Mouse (Mus musculus): ENCODE measurements around the gene Mbd6. TPM values are rescaled to one million over a fixed set of nuclear protein-coding genes. Genes with fewer than 3 reads are reported as not detected.

Gene Mbd6
- polyA plus RNA-seq, 1 experiment from 2014 or later, result 9.9 TPM

DNA sequence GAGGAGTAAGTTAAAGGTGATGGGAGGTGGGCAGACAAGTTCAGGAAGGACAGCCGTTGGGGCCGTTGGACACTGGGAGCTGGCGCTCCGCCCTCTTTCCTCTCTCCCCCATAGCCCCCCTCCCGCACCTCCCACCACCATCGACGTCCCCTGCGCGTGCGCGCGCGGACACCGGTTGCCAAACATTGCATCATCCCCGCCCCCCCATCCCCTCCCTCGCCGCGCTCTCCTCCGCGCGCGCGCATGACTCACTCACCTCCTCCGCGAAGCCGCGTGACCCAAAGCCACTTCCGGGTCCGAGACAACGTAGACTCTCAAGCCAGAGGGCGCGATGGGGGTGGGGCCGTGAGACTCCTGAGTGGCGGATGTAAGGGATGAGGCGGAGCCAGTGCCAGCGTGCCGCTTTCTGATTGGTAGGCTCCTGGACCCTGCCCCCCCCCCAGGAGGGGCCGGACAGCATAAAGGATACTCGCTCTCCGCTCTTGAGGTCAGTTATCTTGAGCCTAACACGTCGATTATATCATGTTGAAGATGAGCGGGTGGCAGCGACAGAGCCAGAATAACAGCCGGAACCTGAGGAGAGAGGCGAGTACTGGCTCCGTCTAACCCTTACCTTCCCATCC lies 1.6 kb upstream of the Mbd6 start:
- Histone ChIP-seq H3K4me3 (ENCODE audit: low read length) (peak overlapping the region; percentile 75), H3K9ac (ENCODE audit: low read depth, low read length) (peak overlapping the region; percentile 85), H3K27me3 (replicated peaks; ENCODE audit: control insufficient read depth, insufficient read depth, low read length) (no peaks in the 10 kb centered on the region), H3K4me1 (ENCODE audit: control insufficient read depth, insufficient read depth, low read length) (peaks cover 46% of the 10 kb centered on the region), H3K4me2 (ENCODE audit: low read depth, low read length) (peak overlapping the region; percentile 72), H3K36me3 (ENCODE audit: control insufficient read depth, insufficient read depth, low read length) (peaks cover 23% of the 10 kb centered on the region), H3K27ac (ENCODE audit: low read length) (peak overlapping the region; percentile 99), H3K9me3 (ENCODE audit: control insufficient read depth, low read length) (no peaks in the 10 kb centered on the region)
- peak; percentile 86 for ATAC-seq
- 0% methylated on average over 43 of the region's 47 CpGs for WGBS

DNA sequence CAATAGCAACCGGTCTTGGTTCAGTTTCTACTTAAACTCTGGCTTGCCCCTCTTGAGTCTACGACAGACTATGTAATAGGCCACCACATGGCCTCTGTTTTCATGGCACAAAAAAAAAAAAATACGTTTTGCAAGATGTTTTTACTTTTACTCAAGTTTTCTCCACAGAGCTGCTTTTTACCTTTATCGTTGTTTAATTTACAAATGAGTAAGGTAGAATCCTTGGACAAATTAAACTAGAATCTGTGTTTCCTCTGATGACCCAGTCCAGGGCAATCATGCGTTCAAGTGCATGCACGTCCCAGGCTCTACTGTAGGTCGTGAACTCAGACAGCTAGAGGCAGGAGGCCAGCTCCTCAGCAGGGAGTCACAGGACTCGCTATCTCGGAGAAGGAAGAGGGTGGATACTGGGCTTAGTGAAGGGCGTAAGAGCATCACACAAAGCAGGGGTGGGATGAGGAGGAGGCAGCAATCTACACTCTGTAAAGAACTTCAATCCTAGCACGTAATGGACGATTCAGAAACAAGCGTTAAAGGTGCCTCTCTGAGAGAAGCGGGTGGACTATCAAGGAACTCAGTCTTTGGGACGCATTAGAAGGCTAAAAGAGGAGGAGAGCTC lies 864 bp upstream of the Mbd6 start:
- peak overlapping the region; percentile 99 for H3K27ac ChIP-seq (ENCODE audit: low read length)
- ATAC-seq, result peak; percentile 31
- H3K4me1 ChIP-seq (ENCODE audit: control insufficient read depth, insufficient read depth, low read length), result peaks cover 49% of the 10 kb centered on the region
- peak overlapping the region; percentile 85 for H3K9ac ChIP-seq (ENCODE audit: low read depth, low read length)
- H3K9me3 ChIP-seq (ENCODE audit: control insufficient read depth, low read length), result no peaks in the 10 kb centered on the region
- peaks cover 24% of the 10 kb centered on the region for H3K36me3 ChIP-seq (ENCODE audit: control insufficient read depth, insufficient read depth, low read length)
- no peaks in the 10 kb centered on the region for H3K27me3 ChIP-seq (replicated peaks; ENCODE audit: control insufficient read depth, insufficient read depth, low read length)
- under 1% methylated on average over 15 of the region's 15 CpGs for WGBS
- peak overlapping the region; percentile 71 for H3K4me2 ChIP-seq (ENCODE audit: low read depth, low read length)
- peak overlapping the region; percentile 75 for H3K4me3 ChIP-seq (ENCODE audit: low read length)

DNA sequence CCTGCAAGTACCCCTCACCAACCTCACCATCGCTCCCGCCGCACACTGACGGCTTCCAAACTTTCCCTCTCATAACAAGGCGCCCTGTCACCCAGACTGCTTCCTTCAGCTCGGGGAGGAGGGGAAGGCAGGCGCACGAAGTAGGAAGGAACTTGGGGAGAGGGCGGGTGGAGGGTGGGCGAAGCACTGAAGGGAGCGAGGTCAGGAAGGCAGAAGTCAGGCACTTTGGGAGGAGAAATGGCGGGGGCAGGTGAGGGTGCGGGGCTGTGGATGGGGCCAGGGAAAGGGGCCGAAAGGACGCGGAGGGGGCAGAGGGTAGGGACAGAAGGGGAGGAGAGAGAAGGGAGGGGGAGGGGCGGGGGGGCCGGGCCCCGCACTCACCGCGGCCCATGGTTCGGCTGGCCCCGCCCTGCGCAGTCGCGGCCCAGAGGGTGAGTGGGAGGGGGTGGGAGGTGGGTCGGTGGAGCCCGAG lies 454 bp downstream of the Mbd6 start:
- Histone ChIP-seq H3K27ac (ENCODE audit: low read length) (peak overlapping the region; percentile 99), H3K27me3 (replicated peaks; ENCODE audit: control insufficient read depth, insufficient read depth, low read length) (no peaks in the 10 kb centered on the region), H3K4me3 (ENCODE audit: low read length) (peak overlapping the region; percentile 75), H3K9ac (ENCODE audit: low read depth, low read length) (peak overlapping the region; percentile 85), H3K9me3 (ENCODE audit: control insufficient read depth, low read length) (no peaks in the 10 kb centered on the region), H3K4me1 (ENCODE audit: control insufficient read depth, insufficient read depth, low read length) (peaks cover 49% of the 10 kb centered on the region), H3K4me2 (ENCODE audit: low read depth, low read length) (peak overlapping the region; percentile 71), H3K36me3 (ENCODE audit: control insufficient read depth, insufficient read depth, low read length) (peaks cover 23% of the 10 kb centered on the region)
- ATAC-seq, result no peak; the same call in 1 of the 2 replicates
- 0% methylated on average over 21 of the region's 28 CpGs for WGBS

DNA sequence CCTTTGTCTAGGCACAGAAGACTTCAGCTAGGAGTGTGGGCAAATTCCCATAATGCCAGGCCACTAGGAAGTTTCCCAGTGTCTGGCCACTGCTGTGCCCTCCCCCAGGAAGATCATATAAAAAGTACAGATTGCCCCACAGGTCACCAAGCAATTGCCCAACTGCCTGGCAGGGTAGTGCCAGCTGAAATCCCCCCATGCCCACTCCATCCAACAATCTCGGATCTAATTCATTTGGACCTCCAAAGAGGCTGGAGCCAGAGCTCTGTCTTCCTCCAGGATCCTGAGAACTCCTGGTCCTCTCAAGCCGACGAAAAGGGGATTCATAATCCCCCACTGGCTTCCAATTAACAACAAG lies 903 bp downstream of the Mbd6 start:
- WGBS, result 0% methylated on average over 3 of the region's 3 CpGs
- Histone ChIP-seq H3K9ac (ENCODE audit: low read depth, low read length) (peak overlapping the region; percentile 85), H3K27ac (ENCODE audit: low read length) (peak overlapping the region; percentile 99), H3K27me3 (replicated peaks; ENCODE audit: control insufficient read depth, insufficient read depth, low read length) (no peaks in the 10 kb centered on the region), H3K9me3 (ENCODE audit: control insufficient read depth, low read length) (no peaks in the 10 kb centered on the region), H3K36me3 (ENCODE audit: control insufficient read depth, insufficient read depth, low read length) (peaks cover 26% of the 10 kb centered on the region), H3K4me2 (ENCODE audit: low read depth, low read length) (peak overlapping the region; percentile 71), H3K4me3 (ENCODE audit: low read length) (peak overlapping the region; percentile 75), H3K4me1 (ENCODE audit: control insufficient read depth, insufficient read depth, low read length) (peaks cover 45% of the 10 kb centered on the region)
- ATAC-seq, result no peak

DNA sequence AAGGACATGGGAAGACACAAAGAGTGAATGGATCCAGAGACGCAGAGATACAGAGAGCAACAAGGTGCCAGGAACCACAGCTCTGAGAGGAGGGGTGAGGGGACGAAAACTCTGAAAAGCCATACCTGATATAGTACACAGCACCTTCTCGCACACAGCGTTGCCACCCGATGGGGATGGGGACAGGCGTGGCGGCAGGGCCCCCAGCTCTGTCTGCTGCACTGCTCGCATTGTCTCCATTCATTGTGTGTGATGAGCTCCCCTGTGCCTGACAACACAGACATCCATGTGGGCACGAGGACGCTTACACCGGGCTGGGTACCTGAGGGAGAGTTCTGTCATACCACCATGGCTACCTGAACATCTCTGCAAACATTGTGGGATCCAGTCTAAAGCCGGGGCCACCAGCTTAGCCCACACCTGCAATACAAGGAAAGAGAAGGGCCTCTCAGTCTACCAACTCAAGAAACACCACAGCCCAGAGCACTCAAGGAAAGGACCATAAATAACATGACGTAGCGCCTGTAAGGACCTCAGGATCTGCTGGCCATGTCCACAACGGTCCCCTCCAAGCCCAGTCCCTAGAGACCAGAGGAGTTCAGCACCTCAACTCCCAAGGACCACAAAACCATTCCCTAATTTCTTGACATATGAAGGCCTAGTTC lies 1.4 kb downstream of the Mbd6 start:
- peak overlapping the region; percentile 85 for H3K9ac ChIP-seq (ENCODE audit: low read depth, low read length)
- peaks cover 28% of the 10 kb centered on the region for H3K36me3 ChIP-seq (ENCODE audit: control insufficient read depth, insufficient read depth, low read length)
- 46% methylated on average over 15 of the region's 15 CpGs for WGBS
- H3K9me3 ChIP-seq (ENCODE audit: control insufficient read depth, low read length), result no peaks in the 10 kb centered on the region
- ATAC-seq, result no peak
- no peaks in the 10 kb centered on the region for H3K27me3 ChIP-seq (replicated peaks; ENCODE audit: control insufficient read depth, insufficient read depth, low read length)
- peak overlapping the region; percentile 99 for H3K27ac ChIP-seq (ENCODE audit: low read length)
- peak overlapping the region; percentile 71 for H3K4me2 ChIP-seq (ENCODE audit: low read depth, low read length)
- peaks cover 44% of the 10 kb centered on the region for H3K4me1 ChIP-seq (ENCODE audit: control insufficient read depth, insufficient read depth, low read length)
- H3K4me3 ChIP-seq (ENCODE audit: low read length), result peak overlapping the region; percentile 75

DNA sequence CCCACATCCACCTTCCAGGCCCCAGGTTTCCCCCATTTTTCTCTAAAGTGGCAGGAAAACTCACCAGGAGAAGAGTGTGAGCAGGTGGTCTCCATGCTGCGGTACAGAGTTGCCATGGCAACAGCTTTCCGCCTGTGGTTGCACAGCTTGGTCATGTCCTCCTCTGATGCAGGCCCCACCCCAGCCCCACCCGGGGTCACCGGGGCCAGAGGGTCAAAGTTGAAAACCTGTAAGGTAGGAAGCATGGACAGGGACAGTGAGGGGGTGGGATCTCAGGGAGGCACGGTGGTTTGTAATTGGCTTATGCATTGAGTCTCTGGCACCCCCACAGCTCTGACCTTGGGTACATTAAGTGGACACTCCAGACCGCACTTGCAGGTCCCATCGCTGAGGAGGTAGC lies 2.1 kb downstream of the Mbd6 start:
- H3K9ac ChIP-seq (ENCODE audit: low read depth, low read length), result peak overlapping the region; percentile 85
- H3K4me2 ChIP-seq (ENCODE audit: low read depth, low read length), result peak overlapping the region; percentile 71
- H3K9me3 ChIP-seq (ENCODE audit: control insufficient read depth, low read length), result no peaks in the 10 kb centered on the region
- ATAC-seq, result no peak
- peak overlapping the region; percentile 75 for H3K4me3 ChIP-seq (ENCODE audit: low read length)
- peaks cover 37% of the 10 kb centered on the region for H3K4me1 ChIP-seq (ENCODE audit: control insufficient read depth, insufficient read depth, low read length)
- 46% methylated on average over 7 of the region's 7 CpGs for WGBS
- peaks cover 33% of the 10 kb centered on the region for H3K36me3 ChIP-seq (ENCODE audit: control insufficient read depth, insufficient read depth, low read length)
- H3K27me3 ChIP-seq (replicated peaks; ENCODE audit: control insufficient read depth, insufficient read depth, low read length), result no peaks in the 10 kb centered on the region
- H3K27ac ChIP-seq (ENCODE audit: low read length), result peak overlapping the region; percentile 99; the same call in 1 of the 2 replicates

DNA sequence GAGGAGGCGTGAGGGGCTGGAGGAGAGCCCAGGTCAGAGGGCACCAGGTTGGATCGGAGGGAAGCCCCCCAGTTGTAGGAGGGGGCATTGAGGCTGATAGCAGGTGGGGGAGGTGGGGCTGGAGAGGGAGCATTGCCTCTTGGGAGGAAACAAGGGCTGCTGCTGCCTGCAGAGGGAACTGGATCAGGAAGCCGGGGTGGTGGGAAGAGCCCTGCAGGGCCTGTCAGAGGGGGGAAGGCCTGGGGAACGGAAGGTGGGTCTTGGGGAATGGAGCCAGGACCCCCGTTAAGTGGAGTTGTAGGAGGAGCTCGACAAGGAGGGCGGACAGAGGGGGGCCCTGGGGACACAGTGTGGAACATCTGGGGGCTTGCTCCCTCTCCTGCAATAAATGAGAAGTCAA lies 2.6 kb downstream of the Mbd6 start:
- Histone ChIP-seq H3K4me2 (ENCODE audit: low read depth, low read length) (peak overlapping the region; percentile 71), H3K36me3 (ENCODE audit: control insufficient read depth, insufficient read depth, low read length) (peaks cover 38% of the 10 kb centered on the region), H3K4me1 (ENCODE audit: control insufficient read depth, insufficient read depth, low read length) (peaks cover 34% of the 10 kb centered on the region), H3K4me3 (ENCODE audit: low read length) (peak overlapping the region; percentile 75; the same call in 1 of the 2 replicates), H3K27ac (ENCODE audit: low read length) (no peak overlapping the region), H3K9ac (ENCODE audit: low read depth, low read length) (peak overlapping the region; percentile 85), H3K27me3 (replicated peaks; ENCODE audit: control insufficient read depth, insufficient read depth, low read length) (no peaks in the 10 kb centered on the region), H3K9me3 (ENCODE audit: control insufficient read depth, low read length) (no peaks in the 10 kb centered on the region)
- 73% methylated on average over 7 of the region's 7 CpGs for WGBS
- ATAC-seq, result no peak

DNA sequence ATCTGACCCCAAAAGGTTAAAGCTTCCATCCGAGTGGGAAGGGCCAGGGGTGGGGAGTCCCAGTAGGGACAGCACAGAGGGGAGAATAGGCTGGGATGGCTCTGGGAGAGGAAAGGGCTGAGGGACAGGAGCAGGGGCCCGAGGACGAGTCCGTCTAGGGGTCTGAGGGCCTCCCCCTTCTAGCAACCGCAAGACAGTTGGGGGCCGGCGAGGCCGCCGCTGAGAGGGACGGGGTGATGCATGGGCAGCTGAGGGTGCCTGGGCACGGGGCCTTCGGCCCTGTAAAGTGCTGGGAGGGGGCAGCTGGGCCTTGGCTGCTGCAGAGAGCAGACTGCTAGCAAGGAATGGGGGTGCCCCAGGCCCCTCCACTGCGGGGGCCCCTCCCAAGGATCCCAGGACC lies 3.2 kb downstream of the Mbd6 start:
- no peaks in the 10 kb centered on the region for H3K27me3 ChIP-seq (replicated peaks; ENCODE audit: control insufficient read depth, insufficient read depth, low read length)
- no peak overlapping the region for H3K27ac ChIP-seq (ENCODE audit: low read length)
- no peak overlapping the region for H3K4me2 ChIP-seq (ENCODE audit: low read depth, low read length)
- 84% methylated on average over 13 of the region's 13 CpGs for WGBS
- H3K9me3 ChIP-seq (ENCODE audit: control insufficient read depth, low read length), result no peaks in the 10 kb centered on the region
- no peak overlapping the region for H3K4me3 ChIP-seq (ENCODE audit: low read length)
- no peak for ATAC-seq
- H3K9ac ChIP-seq (ENCODE audit: low read depth, low read length), result 0 out of 2 replicates have a peak overlapping the region, but pooled peaks have one; percentile 85
- H3K36me3 ChIP-seq (ENCODE audit: control insufficient read depth, insufficient read depth, low read length), result peaks cover 39% of the 10 kb centered on the region
- H3K4me1 ChIP-seq (ENCODE audit: control insufficient read depth, insufficient read depth, low read length), result peaks cover 34% of the 10 kb centered on the region

DNA sequence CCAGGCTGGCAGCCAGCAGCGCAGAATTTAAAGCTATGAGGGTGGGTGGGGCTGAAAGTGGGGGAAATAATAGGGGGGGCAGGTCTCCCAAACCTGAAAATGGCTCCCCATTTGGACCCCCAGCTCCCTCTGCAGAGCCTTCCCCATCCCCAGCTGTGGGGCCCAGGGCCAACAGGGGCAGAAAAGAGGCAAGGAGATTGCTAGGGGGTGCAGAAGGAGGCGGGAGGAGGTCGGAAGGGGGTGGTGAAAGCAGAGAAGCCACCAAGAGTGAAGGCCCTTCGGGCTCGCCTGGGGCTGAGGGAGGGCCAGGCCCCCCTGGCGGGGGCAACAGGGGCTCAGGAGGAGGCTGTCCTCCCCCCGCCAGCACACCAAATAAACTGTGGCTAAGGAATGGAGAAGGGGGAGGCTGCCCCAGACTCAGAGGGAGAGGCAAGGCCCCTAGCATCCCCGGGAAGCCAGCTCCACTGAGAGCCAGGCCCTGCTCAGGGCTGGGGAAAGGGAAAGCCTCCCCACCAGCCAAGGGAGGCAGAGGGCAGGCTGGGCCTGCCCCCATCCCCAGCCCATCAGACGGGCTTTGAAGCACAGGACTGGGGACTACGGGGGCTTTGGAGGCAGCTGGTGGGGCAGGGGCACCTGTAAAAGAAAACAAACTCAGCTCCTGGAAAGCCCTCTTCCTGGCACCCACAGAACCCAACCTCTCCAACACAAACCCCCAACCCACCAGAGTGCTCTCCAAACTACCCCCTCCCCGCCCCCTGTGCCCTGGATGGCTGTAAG lies 3.9 kb downstream of the Mbd6 start:
- H3K27me3 ChIP-seq (replicated peaks; ENCODE audit: control insufficient read depth, insufficient read depth, low read length), result no peaks in the 10 kb centered on the region
- H3K36me3 ChIP-seq (ENCODE audit: control insufficient read depth, insufficient read depth, low read length), result peaks cover 39% of the 10 kb centered on the region
- no peak overlapping the region for H3K4me3 ChIP-seq (ENCODE audit: low read length)
- H3K4me1 ChIP-seq (ENCODE audit: control insufficient read depth, insufficient read depth, low read length), result peaks cover 32% of the 10 kb centered on the region
- H3K27ac ChIP-seq (ENCODE audit: low read length), result no peak overlapping the region
- no peak overlapping the region for H3K4me2 ChIP-seq (ENCODE audit: low read depth, low read length)
- H3K9ac ChIP-seq (ENCODE audit: low read depth, low read length), result no peak overlapping the region
- 78% methylated on average over 11 of the region's 11 CpGs for WGBS
- ATAC-seq, result no peak
- H3K9me3 ChIP-seq (ENCODE audit: control insufficient read depth, low read length), result no peaks in the 10 kb centered on the region

Data from intestine, embryonic 16.5 days (tissue).